Mouse (Mus musculus): ENCODE measurements at regions not wholly inside any gene's neighbourhood (a gene's known extent, or its start where the extent isn't known, plus 50 kb on each side); places are given as distances from the start of the nearest gene placed in this dataset.

GRCm38 (mm10) chr2:27812946-27813345, 73.3 kb upstream of the Col5a1 start:
- no peak for DNase-seq

- DNase-seq: peak; percentile 67
Measured at GRCm38 (mm10) chr2:27813370-27813769, 72.9 kb upstream of the Col5a1 start.

- no peak for DNase-seq
Measured at GRCm38 (mm10) chr2:27818656-27819055, 67.6 kb upstream of the Col5a1 start.

DNA sequence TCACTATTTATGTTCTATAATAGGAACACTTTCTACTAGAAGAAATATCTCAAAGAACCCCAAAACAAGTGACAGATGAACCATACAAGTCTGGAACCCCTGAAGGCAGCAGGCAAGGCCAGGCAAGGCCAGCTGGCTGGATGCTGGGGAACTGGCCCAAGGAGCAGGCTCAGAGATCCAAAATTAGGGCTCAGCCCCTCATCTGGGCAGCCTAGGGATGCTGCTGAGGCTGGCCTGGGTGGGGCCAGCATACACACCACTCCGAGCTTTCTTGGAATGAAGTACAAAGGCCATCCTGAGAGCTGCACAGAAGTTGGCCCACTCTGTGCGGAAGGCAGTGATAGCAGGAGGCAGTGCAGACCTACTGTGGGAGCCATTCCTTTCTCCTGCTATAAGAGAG, 59.4 kb upstream of the Col5a1 start:
- DNase-seq: peak; percentile 18

- DNase-seq: peak; percentile 30
Measured at GRCm38 (mm10) chr2:27827582-27827981, 58.6 kb upstream of the Col5a1 start.

GRCm38 (mm10) chr2:27828237-27828636, 58.0 kb upstream of the Col5a1 start:
- peak; percentile 9 for DNase-seq

DNA sequence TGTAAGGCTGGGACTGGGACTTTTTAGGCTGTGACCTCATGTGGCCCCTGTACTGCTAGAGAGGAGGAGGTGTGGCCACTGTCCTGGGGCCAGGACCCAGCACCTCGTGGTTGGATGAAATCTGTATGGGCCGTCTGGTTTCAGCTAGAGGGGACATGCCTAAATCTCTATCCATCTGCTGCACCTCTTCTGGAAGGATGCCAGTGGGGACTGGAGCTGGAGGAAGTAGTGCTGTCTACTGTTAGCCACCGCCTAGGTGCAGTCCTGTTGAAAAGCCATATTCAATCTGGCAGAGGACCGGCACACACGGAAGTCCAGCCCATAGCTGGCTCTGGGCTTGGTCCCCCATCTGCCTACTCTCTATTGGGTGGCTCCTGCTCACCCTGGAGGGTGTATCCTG, 56.7 kb upstream of the Col5a1 start:
- DNase-seq: no peak

- no peak for DNase-seq
Measured at GRCm38 (mm10) chr2:27834971-27835370, 51.3 kb upstream of the Col5a1 start.

- DNase-seq: no peak
Measured at GRCm38 (mm10) chr2:27835758-27836460, 50.3 kb upstream of the Col5a1 start.

Data from gastrocnemius, postnatal 10 days (tissue).